Mouse (Mus musculus): ENCODE measurements around the gene 4921501E09Rik. TPM values are rescaled to one million over a fixed set of nuclear protein-coding genes. Genes with fewer than 3 reads are reported as not detected.
A peak's percentile ranks its signal among the peaks of the same experiment; 100 is the strongest.

Gene 4921501E09Rik
- not detected for total RNA-seq (2021)
- long read RNA-seq, experiment 1, result 0 reads
- long read RNA-seq, experiment 2, result 0 reads

DNA sequence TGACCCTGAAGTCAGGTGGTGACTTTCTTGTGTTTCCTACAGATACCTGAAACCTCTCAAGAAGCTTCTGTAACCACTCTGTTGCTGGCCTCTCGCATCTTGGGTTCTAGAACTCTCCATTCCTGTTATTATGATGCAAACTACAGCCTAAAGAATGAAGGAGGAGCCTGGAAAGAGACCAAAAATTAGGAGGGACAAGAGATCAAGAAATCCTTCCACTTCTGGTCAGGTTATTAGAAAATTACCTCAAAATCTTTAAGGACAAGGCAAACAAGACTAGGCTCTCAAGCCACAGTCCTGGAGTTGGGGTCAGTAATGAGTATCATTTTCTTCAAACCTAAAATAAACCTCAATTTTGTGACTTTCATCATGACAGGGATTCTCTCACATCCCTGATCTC is at the start of gene 4921501E09Rik:
4921501E09Rik (minus strand) TSS at position 101 of the 400 bp plus-strand sequence.
- DNase-seq (ENCODE audit: low spot score in 2 of 2), result no peak

DNA sequence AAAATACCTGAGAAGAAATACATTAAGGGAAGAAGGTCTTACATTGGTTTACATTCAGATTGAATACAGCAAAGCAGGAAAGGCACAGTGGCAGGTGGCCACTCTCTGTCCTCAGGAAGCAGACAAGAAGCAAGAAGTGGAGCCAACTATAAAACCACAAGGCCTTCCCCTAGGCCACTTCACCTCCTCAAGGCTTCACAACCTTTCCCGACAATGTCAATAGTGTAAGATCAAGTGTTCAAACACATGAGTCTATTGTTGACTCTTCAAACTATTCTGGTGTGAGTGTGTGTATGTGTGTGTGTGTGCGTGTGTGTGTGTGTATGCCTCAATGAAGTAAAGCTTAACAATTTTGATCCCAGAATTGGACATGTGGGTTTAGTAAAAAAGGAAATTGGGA is 29.5 kb upstream of the 4921501E09Rik start:
- DNase-seq (ENCODE audit: low spot score in 2 of 2), result no peak

DNA sequence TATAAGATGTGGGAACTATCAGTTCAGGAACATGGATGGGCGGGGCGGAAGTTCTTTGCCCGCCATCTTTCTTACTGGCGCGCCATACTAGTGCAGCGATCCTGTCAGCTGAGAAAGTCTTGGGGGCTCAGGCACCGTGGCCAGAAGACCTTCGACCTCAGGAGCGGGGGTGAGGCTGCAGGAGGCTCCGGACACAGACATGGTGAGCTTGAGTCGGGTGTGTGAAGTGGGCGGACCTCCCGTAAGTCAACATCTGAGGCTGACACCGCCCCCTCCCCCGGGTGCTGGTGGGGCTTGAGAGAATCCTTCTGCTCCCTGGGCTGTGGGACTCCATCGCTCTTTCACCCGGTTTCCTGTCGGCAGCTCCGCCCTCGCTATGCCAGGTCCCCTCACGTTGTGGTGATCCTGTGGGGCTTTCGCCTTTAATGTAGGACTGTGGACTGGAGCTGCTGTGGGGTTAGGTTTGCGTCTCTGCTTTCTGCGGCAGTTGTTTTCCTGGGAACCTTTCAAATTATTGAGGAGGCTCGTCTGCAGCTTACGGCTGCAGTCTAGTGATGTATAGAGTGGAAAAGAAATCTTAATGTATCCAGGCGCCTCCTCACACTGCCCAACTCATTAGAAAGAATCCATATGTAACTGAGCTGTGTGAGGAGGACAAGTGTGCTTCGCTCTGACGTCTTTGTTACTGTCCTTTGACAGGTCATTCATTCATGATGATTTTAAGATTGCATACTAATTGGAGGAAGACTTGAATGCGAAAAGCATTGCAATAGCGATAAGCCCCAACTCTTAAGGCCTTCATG is 24.7 kb upstream of the 4921501E09Rik start:
- DNase-seq (ENCODE audit: low spot score in 2 of 2), result peak; percentile 62 to 76

DNA sequence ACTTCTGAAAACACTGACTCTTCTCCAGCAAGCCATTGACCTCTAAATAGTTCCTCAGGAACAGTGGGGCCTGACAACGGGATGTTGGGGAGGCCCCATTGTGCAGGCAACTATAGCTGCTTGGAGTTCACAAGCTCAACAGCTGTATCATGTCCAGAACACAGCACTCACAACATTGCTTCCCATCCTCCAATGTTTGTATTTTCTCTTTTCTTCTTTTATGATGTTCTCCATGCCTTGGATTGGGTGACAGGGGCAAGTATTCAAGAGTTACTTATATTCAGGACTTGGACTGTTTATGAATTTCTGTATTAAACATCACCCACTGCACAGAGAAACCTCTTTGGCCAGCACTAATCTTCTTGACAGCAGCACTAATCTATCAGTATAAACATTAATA is 23.8 kb upstream of the 4921501E09Rik start:
- DNase-seq (ENCODE audit: low spot score in 2 of 2), result no peak

DNA sequence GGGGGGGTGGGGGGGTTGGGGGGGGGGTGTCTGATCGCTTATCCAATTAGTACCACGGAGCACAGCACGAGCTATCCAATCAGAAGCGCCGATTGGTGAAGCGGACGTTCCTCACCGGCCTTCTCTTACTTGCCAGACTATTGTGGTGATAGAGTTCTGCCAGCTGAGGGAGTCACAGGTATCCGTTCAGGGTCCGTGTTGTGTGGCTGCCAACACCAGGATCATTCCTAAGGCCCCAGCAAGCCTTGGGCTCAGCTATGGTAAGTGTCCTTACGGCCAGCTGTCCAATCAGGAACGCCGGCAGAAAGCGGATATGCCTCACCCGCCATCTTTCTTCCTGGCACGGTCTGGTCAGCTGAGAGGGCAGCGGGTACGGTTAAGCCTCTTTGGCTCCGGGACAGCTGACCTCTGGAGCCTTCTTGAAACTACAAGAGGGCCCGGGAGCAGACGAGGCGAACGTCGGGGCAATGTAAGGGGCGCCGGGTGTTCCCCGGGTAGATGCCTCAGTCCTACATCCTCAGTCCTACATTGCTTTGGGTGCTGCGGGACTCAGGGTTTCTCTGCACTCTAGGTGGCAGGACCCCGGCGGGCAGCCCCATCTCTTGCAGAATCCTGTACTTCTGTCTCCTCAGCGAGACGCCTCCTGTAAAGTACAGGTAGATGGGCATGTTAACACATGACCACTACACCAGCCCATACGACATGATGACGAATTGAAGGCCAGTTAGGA is 21.5 kb upstream of the 4921501E09Rik start, which contains the start of gene Zfp563:
Zfp563 (plus strand) TSS at position 91 of the 730 bp plus-strand sequence.
- peak; percentile 79 to 94 for DNase-seq (ENCODE audit: low spot score in 2 of 2)

DNA sequence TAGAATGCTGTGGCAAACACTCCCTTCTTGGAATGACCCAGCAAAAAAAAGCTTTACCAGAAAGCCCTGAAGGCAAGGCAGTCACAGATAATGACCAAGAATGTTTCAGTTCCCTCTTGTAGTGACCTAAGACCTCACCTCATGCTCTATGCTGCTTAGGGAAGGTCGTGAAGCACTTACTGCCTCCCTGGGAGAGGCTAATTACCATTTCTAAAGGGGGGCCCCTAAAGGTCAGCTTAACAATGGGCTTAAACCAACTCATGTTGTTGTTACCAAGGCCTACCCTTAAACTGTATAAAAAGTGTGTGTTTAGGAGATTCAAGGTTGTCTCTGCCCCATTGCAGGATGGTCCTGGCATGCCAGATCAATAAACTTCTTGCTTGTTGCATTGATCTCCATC is 4.9 kb downstream of the 4921501E09Rik start:
- no peak for DNase-seq (ENCODE audit: low spot score in 2 of 2)

DNA sequence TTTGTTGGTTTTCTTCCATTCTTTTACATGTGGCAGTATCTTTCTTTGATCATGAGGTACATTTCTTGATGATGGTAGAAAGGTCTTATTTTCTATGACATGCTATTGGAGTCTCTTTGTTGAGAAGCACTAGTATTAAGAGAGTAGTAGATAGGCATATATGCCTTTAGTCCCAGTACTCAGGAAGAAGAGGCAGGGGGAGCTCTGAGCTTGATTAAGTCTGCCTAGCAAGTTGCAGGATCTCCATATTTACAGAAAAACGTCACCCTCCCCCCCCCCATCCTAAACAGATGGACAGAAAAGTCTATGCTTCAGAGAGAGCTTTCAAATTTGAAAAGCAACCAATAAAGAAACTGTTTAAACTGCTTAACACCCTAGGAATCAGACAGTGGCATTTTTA is 9.1 kb downstream of the 4921501E09Rik start:
- no peak for DNase-seq (ENCODE audit: low spot score in 2 of 2)

DNA sequence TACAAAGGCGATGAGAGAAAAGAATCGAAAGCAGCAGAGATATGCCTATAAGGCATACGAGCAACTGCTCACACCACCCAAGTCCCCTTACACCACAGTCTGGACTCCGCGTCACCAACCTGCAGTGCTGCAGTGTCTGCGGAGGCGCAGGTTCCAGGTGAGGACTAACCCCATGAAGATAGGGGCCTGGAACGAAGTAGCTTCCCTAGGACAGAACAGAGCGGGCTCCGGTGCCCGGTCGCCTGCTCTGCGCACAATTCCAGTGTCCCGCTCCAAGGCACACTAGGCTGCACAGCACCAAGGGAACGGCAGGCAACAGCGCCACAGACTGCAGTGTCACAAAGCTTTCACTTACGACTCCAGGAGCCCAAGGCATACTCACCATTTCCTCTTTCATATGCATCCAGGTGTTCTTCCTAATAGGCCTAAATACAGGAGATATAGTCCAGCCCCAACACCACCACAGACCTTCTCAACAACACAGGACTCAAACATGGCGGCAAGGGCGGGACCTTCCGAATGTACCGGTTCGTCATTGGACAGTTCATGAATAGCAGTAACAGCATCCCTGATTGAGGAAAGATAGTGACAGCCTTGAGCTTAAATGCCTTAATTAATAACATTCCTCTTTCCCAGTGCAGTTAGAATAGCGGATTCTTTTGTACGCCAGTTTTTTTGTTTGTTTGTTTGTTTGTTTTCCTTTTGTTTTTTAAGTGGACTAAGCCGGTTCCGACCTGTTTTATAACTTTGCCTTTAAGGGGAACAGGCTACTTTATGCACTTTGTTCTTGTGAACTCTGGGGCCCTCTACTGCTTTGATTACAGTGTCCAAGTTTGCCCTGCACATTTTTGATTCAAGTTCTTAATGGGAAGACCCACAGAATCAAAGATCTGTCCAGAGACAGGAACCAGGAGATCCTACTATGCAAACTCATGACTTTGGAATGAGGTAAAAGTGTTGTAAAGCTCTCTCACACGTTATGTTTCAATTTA is 34.7 kb downstream of the 4921501E09Rik start, which contains the start of gene Zfp763:
Zfp763 (minus strand) TSS at position 503 of the 992 bp plus-strand sequence.
- peak; percentile 31 to 73 for DNase-seq (ENCODE audit: low spot score in 2 of 2)

DNA sequence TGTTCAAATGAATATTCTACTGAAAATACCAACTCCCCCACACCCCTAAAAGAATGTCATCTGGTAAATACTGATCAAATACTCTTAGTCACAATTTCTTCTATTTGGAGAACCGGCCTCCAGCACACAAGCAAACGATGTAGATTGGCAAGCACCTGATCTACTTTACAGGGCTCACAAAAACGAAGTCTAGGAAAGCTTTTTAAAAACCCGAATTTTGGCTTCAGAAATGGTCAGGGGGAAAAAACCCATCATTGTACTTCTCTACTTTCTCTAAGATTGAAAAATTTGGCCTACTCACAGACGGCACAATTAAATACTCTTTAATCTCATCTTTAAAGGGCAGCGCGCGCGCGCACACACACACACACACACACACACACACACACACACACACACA is 35.5 kb downstream of the 4921501E09Rik start:
- DNase-seq (ENCODE audit: low spot score in 2 of 2), result no peak

DNA sequence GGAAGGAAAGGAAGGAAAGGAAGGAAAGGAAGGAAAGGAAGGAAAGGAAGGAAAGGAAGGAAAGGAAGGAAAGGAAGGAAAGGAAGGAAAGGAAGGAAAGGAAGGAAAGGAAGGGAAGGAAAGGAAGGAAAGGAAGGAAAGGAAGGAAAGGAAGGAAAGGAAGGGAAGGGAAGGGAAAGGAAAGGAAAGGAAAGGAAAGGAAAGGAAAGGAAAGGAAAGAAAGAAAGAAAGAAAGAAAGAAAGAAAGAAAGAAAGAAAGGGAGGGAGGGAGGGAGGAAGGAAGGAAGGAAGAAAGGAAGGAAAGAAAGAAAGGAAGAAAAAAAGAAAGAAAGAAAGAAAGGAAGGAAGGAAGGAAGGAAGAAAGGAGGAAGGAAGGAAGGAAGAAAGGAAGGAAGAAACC is 47.4 kb downstream of the 4921501E09Rik start:
- DNase-seq (ENCODE audit: low spot score in 2 of 2), result peak in 1 of 2 experiments; percentile 72

Other genes with a start within 250 kb of the 4921501E09Rik start
- 10 to 100 TPM in 1 of 2 experiments, 1 to 10 TPM in 1; 8.7 to 10.7 TPM for gene Zfp799, start 237.8 kb downstream of the 4921501E09Rik start, total RNA-seq (2021)
- gene Zfp870, start 176.4 kb downstream of the 4921501E09Rik start, total RNA-seq (2021), result 10 to 100 TPM in 1 of 2 experiments, 1 to 10 TPM in 1; 7.4 to 10.4 TPM
- gene Cyp4f14, start 150.7 kb downstream of the 4921501E09Rik start, total RNA-seq (2021), result under 1 TPM; 0.12 to 0.13 TPM
- gene Cyp4f13, start 120.7 kb downstream of the 4921501E09Rik start, total RNA-seq (2021), result 10 to 100 TPM; 12.7 to 13.9 TPM
- 1 to 10 TPM; 3.3 to 4.7 TPM for gene Zfp472, start 102.2 kb downstream of the 4921501E09Rik start, total RNA-seq (2021)
- 1 to 10 TPM; 6.7 to 8.1 TPM for gene Zfp952, start 74.9 kb downstream of the 4921501E09Rik start, total RNA-seq (2021)
- gene Zfp763, start 34.7 kb downstream of the 4921501E09Rik start, total RNA-seq (2021), result 1 to 10 TPM; 5.5 to 6.1 TPM
- gene Zfp563, start 21.3 kb upstream of the 4921501E09Rik start, total RNA-seq (2021), result 1 to 10 TPM; 4.6 to 5.6 TPM
- under 1 TPM in 1 of 2 experiments, not detected in 1; 0.07 TPM for gene Morc2b, start 71.6 kb upstream of the 4921501E09Rik start, total RNA-seq (2021)
- gene Olfr55, start 100.4 kb upstream of the 4921501E09Rik start, total RNA-seq (2021), result not detected
- gene Olfr239, start 123.2 kb upstream of the 4921501E09Rik start, total RNA-seq (2021), result not detected
- under 1 TPM; 0.15 to 0.23 TPM for gene Olfr1564, start 153.6 kb upstream of the 4921501E09Rik start, total RNA-seq (2021)
- gene Zfp955a, start 187.1 kb upstream of the 4921501E09Rik start, total RNA-seq (2021), result 1 to 10 TPM; 6.7 to 8.2 TPM
- gene Olfr63, start 196.6 kb upstream of the 4921501E09Rik start, total RNA-seq (2021), result under 1 TPM in 1 of 2 experiments, not detected in 1; 0.03 TPM
- 10 to 100 TPM; 10.6 to 11.8 TPM for gene Zfp955b, start 221.5 kb upstream of the 4921501E09Rik start, total RNA-seq (2021)